Mouse (Mus musculus): ENCODE results near the gene Nme1. TPM values are rescaled to one million over a fixed set of nuclear protein-coding genes. Genes with fewer than 3 reads are reported as not detected.

The Nme1 gene
- polyA plus RNA-seq, 1 experiment = 48.7 TPM

- H3K79me2 ChIP-seq (ENCODE audit: control insufficient read depth, insufficient read depth) = peaks cover 49% of the 10 kb centered on the region
- H3K4me3 ChIP-seq = peak overlapping the region; percentile 73
- TF ChIP-seq TCF12 (IDR thresholded peaks at IDR 0.05; ENCODE audit: insufficient read depth, poor library complexity, severe bottlenecking) (no peak), TCF3 (IDR thresholded peaks at IDR 0.05; ENCODE audit: insufficient read length, low read depth) (no peak)
- H3K4me2 ChIP-seq (ENCODE audit: low read depth) = peak overlapping the region; percentile 97
- no peaks in the 10 kb centered on the region for H3K36me3 ChIP-seq (ENCODE audit: control insufficient read depth, insufficient read depth)
- H3K27me3 ChIP-seq (ENCODE audit: control insufficient read depth, insufficient read depth, insufficient read length) = no peaks in the 10 kb centered on the region
- H3ac ChIP-seq (ENCODE audit: control insufficient read depth, insufficient read length) = peak overlapping the region; percentile 65
Observed at GRCm38 (mm10) chr11:93996306-93997140, 28.2 kb upstream of the Nme1 start.

- Histone ChIP-seq H3K4me2 (ENCODE audit: low read depth) (peak within 1 kb of the TSS; percentile 97), H3K79me2 (ENCODE audit: control insufficient read depth, insufficient read depth) (peaks cover 43% of the 10 kb centered on the region), H3K27me3 (ENCODE audit: control insufficient read depth, insufficient read depth, insufficient read length) (no peaks in the 10 kb centered on the region), H3ac (ENCODE audit: control insufficient read depth, insufficient read length) (peak within 1 kb of the TSS; percentile 65), H3K36me3 (ENCODE audit: control insufficient read depth, insufficient read depth) (no peaks in the 10 kb centered on the region), H3K4me3 (peak within 1 kb of the TSS; percentile 73)
- TF ChIP-seq MAX (IDR thresholded peaks at IDR 0.05; ENCODE audit: low read depth) (no peak), MYOD1 (IDR thresholded peaks at IDR 0.05; ENCODE audit: control insufficient read depth in 1 of 3, insufficient read length in 2 of 3, low read depth in 2 of 3) (peak in 1 of 3 experiments; percentile 53), MYOG (IDR thresholded peaks at IDR 0.05; ENCODE audit: control insufficient read depth in 1 of 3, insufficient read depth in 1 of 3, insufficient read length in 2 of 3, low read depth in 2 of 3) (peak in 1 of 3 experiments; percentile 46), POLR2AphosphoS2 (IDR thresholded peaks at IDR 0.05; ENCODE audit: insufficient read length, low read depth) (peak; percentile 66), POLR2A (IDR thresholded peaks at IDR 0.05; ENCODE audit: insufficient read length, low read depth) (peak; percentile 84), SRF (IDR thresholded peaks at IDR 0.05; ENCODE audit: control insufficient read depth, insufficient read length, low read depth) (no peak)
Observed at GRCm38 (mm10) chr11:93995720-93996305, 27.5 kb upstream of the Nme1 start, which contains the start of gene Spag9. TSS of gene Spag9 (plus strand) at chr11:93996091.

GRCm38 (mm10) chr11:93995111-93995719, 26.9 kb upstream of the Nme1 start:
- Histone ChIP-seq H3K79me2 (ENCODE audit: control insufficient read depth, insufficient read depth) (peaks cover 37% of the 10 kb centered on the region), H3K4me2 (ENCODE audit: low read depth) (peak overlapping the region; percentile 93), H3K4me3 (peak overlapping the region; percentile 73), H3K27me3 (ENCODE audit: control insufficient read depth, insufficient read depth, insufficient read length) (no peaks in the 10 kb centered on the region), H3ac (ENCODE audit: control insufficient read depth, insufficient read length) (peak overlapping the region; percentile 65), H3K36me3 (ENCODE audit: control insufficient read depth, insufficient read depth) (no peaks in the 10 kb centered on the region)
- TF ChIP-seq POLR2A (IDR thresholded peaks at IDR 0.05; ENCODE audit: insufficient read length, low read depth) (peak; percentile 58), MAX (IDR thresholded peaks at IDR 0.05; ENCODE audit: low read depth) (no peak), USF1 (IDR thresholded peaks at IDR 0.05; ENCODE audit: low read depth) (peak; percentile 54), CEBPB (IDR thresholded peaks at IDR 0.05; ENCODE audit: insufficient read depth, poor library complexity, severe bottlenecking) (0 out of 2 replicates have a peak, but pooled peaks have one; percentile 5)

GRCm38 (mm10) chr11:93994531-93994930, 26.2 kb upstream of the Nme1 start:
- Histone ChIP-seq H3ac (ENCODE audit: control insufficient read depth, insufficient read length) (no peak overlapping the region), H3K36me3 (ENCODE audit: control insufficient read depth, insufficient read depth) (no peaks in the 10 kb centered on the region), H3K4me2 (ENCODE audit: low read depth) (peak overlapping the region; percentile 93), H3K79me2 (ENCODE audit: control insufficient read depth, insufficient read depth) (peaks cover 30% of the 10 kb centered on the region), H3K4me3 (peak overlapping the region; percentile 73), H3K27me3 (ENCODE audit: control insufficient read depth, insufficient read depth, insufficient read length) (no peaks in the 10 kb centered on the region)
- no peak for TF ChIP-seq TCF12 (IDR thresholded peaks at IDR 0.05; ENCODE audit: insufficient read depth, poor library complexity, severe bottlenecking)
- TF ChIP-seq MYOG (IDR thresholded peaks at IDR 0.05; ENCODE audit: control insufficient read depth in 1 of 3, insufficient read depth in 1 of 3, insufficient read length in 2 of 3, low read depth in 2 of 3) = no peak
- TF ChIP-seq TCF3 (IDR thresholded peaks at IDR 0.05; ENCODE audit: insufficient read length, low read depth) = no peak
- no peak for TF ChIP-seq POLR2AphosphoS2 (IDR thresholded peaks at IDR 0.05; ENCODE audit: insufficient read length, low read depth)
- TF ChIP-seq MAX (IDR thresholded peaks at IDR 0.05; ENCODE audit: low read depth) = no peak
- no peak for TF ChIP-seq E2F4 (IDR thresholded peaks at IDR 0.05; ENCODE audit: insufficient read depth)
- TF ChIP-seq POLR2A (IDR thresholded peaks at IDR 0.05; ENCODE audit: insufficient read length, low read depth) = no peak
- no peak for TF ChIP-seq REST (IDR thresholded peaks at IDR 0.05; ENCODE audit: insufficient read depth, insufficient read length)
- TF ChIP-seq USF1 (IDR thresholded peaks at IDR 0.05; ENCODE audit: low read depth) = no peak
- TF ChIP-seq SRF (IDR thresholded peaks at IDR 0.05; ENCODE audit: control insufficient read depth, insufficient read length, low read depth) = no peak
- TF ChIP-seq MYOD1 (IDR thresholded peaks at IDR 0.05; ENCODE audit: control insufficient read depth in 1 of 3, insufficient read length in 2 of 3, low read depth in 2 of 3) = no peak
- no peak for TF ChIP-seq CEBPB (IDR thresholded peaks at IDR 0.05; ENCODE audit: insufficient read depth, poor library complexity, severe bottlenecking)
